Mouse (Mus musculus) thymus, adult 2 months (tissue): ENCODE results near the gene Pdcl3. TPM values are rescaled to one million over a fixed set of nuclear protein-coding genes. Genes with fewer than 3 reads are reported as not detected.

Source experiments
- DNase-seq: peaks from one replicate; pipeline ENCODE4 v3.0.0; 2021
- H3K27ac ChIP-seq: fragments of 200-500 bp; 2 replicates; pipeline ENCODE4 v1.5.1; 2012; ENCODE audit warnings: low read length, control low read depth; ENCODE audit not compliant: control insufficient read depth, insufficient read depth
- H3K27me3 ChIP-seq: fragments of 200-500 bp; 2 replicates; pipeline ENCODE4 v1.6.1; 2012; ENCODE audit warnings: mild to moderate bottlenecking, low read length, moderate library complexity, mixed read lengths; ENCODE audit not compliant: control insufficient read depth, insufficient read depth
- H3K36me3 ChIP-seq: fragments of 200-500 bp; 2 replicates; pipeline ENCODE4 v1.6.1; 2012; ENCODE audit warnings: mild to moderate bottlenecking, low read length, moderate library complexity; ENCODE audit not compliant: control insufficient read depth, insufficient read depth
- H3K4me1 ChIP-seq: fragments of 200-500 bp; replicated peaks from 2 replicates; pipeline ENCODE4 v1.6.1; 2012; ENCODE audit warnings: low read length; ENCODE audit not compliant: control insufficient read depth, insufficient read depth
- H3K4me3 ChIP-seq: fragments of 200-500 bp; 2 replicates; pipeline ENCODE4 v1.5.1; 2012; ENCODE audit warnings: mild to moderate bottlenecking, low read length, control low read depth, moderate library complexity; ENCODE audit not compliant: control insufficient read depth, insufficient read depth
- CTCF ChIP-seq: fragments of 200-500 bp; IDR thresholded peaks from 2 replicates; pipeline ENCODE4 v1.5.1; 2012; ENCODE audit warnings: mild to moderate bottlenecking, control low read depth, low read length, moderate library complexity, borderline replicate concordance; ENCODE audit not compliant: control insufficient read depth, poor library complexity, insufficient read depth; ENCODE audit errors: extremely low read depth
- POLR2A ChIP-seq: fragments of 200-500 bp; IDR thresholded peaks from 2 replicates; pipeline ENCODE4 v1.6.1; 2012; ENCODE audit warnings: mild to moderate bottlenecking, low read length, control low read depth, moderate library complexity; ENCODE audit not compliant: control insufficient read depth, poor library complexity, insufficient read depth; ENCODE audit errors: extremely low read depth
- WGBS: fragments of 180-500 bp; shearing (Covaris S2); methylation state at CpG from one replicate; pipeline ENCODE4 v1.1.7; 2018; 5-methylcytosine and 5-hydroxymethylcytosine counted together
- polyA plus RNA-seq: library from polyadenylated mRNA; depleted of rRNA; stranded (reverse); fragments of >200 nt; gene quantifications from 2 replicates; pipeline ENCODE4 v1.2.3, GENCODE M21; 2012; rRNA removed

Gene Pdcl3
- 18.0 and 22.2 TPM in 2 replicates for polyA plus RNA-seq

DNA sequence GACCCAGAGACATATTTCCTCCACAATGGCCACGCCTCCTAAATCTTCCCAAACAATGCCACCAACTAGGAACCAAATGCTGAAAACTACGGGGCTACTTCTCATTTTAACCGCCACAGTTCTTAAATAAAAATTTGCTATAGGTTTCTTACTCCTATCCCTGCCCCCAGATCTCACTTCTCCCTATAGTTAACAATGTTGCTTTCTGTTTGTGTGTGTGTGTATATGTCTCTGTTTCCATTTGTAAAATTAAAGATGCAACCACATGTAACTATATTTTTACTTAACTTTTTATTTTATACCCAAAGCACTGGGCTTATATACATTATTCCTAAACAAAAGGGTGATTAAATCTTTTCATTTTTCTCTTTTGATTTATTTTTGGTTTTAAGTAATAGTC lies at the start of gene Pdcl3:
TSS of gene Pdcl3 (plus strand) at position 301 of the 400 bp plus-strand sequence.
- Histone ChIP-seq H3K27ac (no peak within 1 kb of the TSS), H3K36me3 (no peaks in the 10 kb centered on the region), H3K4me1 (peaks cover 9% of the 10 kb centered on the region), H3K27me3 (no peaks in the 10 kb centered on the region), H3K4me3 (no peak within 1 kb of the TSS)
- 94% methylated on average over 3 of the region's 3 CpGs for WGBS
- DNase-seq, result no peak
- TF ChIP-seq POLR2A (no peak), CTCF (no peak)

DNA sequence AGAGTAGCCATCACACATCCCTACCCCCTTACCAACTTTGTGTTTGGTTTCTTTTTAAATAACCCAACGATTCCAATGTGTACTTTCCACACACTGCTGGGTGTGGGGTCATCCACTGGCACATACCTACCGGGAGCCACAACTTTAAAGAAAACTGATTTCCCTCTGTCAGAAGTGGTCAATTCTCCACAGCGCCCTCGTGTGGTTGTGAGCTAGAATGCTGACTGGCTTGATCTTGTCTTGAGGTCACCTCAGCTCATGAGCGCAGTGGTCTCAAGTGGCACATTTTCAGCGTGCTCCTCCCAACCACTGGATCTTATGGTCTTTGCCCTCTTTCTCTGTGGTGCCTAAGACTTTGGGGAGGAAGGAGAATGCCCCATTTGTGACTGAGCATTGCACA lies 48.6 kb upstream of the Pdcl3 start:
- no peak for TF ChIP-seq POLR2A
- peak; percentile 53; the same call in 1 of the 2 replicates for TF ChIP-seq CTCF
- peak; percentile 52 for DNase-seq
- no peaks in the 10 kb centered on the region for H3K4me1 ChIP-seq
- H3K27ac ChIP-seq, result no peak overlapping the region
- WGBS, result 20% methylated on average over 6 of the region's 6 CpGs
- H3K27me3 ChIP-seq, result no peaks in the 10 kb centered on the region
- H3K4me3 ChIP-seq, result no peak overlapping the region
- H3K36me3 ChIP-seq, result no peaks in the 10 kb centered on the region

DNA sequence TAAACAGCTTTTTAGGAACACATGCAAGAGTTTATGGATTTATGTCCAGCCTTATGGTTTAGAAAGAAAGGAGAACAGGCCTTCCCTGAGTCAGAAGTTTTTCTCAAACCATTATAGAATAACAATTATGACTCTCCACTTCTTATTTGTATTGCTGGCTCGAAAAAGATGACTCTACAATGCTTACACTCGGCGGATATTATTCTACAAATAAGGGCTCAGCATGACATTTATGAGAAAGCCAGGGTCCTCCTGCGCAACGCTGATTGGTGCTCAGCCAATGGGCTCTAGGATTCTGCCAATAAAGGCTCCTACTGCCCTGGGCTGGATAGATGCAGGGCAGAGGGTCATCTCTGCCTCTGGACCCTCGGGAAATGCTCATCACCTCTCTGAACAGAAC lies 46.6 kb upstream of the Pdcl3 start, which contains the start of gene Nms:
TSS of gene Nms (plus strand) at position 301 of the 400 bp plus-strand sequence.
- Histone ChIP-seq H3K27me3 (no peaks in the 10 kb centered on the region), H3K4me3 (no peak within 1 kb of the TSS), H3K36me3 (no peaks in the 10 kb centered on the region), H3K4me1 (no peaks in the 10 kb centered on the region), H3K27ac (no peak within 1 kb of the TSS)
- no peak for DNase-seq
- TF ChIP-seq POLR2A, result no peak
- no peak for TF ChIP-seq CTCF
- 82% methylated on average over 6 of the region's 6 CpGs for WGBS

DNA sequence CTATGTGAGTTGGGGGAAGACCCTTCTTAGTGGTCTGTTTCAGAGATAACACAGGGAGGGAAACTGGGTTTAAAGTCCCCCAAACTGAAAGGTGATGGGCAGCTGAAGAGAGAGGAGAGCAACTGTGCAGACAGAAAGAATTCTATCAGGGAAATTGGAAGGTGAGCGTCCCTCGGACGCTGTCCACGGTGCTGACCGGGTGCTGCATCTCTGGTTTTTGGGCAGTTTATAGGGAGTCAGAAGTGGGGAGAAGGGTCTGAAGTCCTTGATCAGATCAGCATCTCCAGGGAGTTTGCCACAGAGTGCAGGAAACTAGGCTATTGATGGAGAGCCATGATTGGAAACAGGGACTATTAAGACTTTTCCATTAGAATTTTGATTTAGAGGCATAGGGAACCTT lies 45.8 kb upstream of the Pdcl3 start:
- H3K27ac ChIP-seq, result no peak overlapping the region
- no peaks in the 10 kb centered on the region for H3K27me3 ChIP-seq
- no peak overlapping the region for H3K4me3 ChIP-seq
- WGBS, result 7% methylated on average over 5 of the region's 5 CpGs
- H3K36me3 ChIP-seq, result no peaks in the 10 kb centered on the region
- TF ChIP-seq POLR2A (no peak), CTCF (no peak)
- H3K4me1 ChIP-seq, result no peaks in the 10 kb centered on the region
- peak; percentile 7 for DNase-seq

DNA sequence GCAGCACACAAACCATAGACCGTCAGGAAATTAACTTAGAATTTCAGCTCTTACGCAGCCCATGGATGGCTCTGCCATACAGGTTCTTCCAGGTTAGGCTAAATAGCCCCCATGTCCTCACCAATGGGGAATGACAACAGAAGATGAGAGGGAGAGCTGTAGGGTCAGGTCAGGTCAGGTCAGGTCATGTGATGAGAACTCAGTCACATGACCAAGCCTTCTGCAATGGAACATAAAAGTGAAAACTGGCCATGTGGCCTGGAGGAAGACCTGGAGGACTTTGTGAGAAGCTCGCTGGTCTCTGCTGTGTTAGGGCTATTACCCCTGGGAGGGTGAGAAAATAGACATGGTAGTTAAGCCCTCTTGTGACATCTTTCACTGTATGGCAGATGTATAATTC lies 29.0 kb upstream of the Pdcl3 start:
- H3K4me3 ChIP-seq, result no peak overlapping the region
- TF ChIP-seq CTCF (no peak), POLR2A (no peak)
- WGBS, result 91% methylated on average over 3 of the region's 3 CpGs
- no peak for DNase-seq
- H3K4me1 ChIP-seq, result no peaks in the 10 kb centered on the region
- no peak overlapping the region for H3K27ac ChIP-seq
- no peaks in the 10 kb centered on the region for H3K36me3 ChIP-seq
- H3K27me3 ChIP-seq, result no peaks in the 10 kb centered on the region

DNA sequence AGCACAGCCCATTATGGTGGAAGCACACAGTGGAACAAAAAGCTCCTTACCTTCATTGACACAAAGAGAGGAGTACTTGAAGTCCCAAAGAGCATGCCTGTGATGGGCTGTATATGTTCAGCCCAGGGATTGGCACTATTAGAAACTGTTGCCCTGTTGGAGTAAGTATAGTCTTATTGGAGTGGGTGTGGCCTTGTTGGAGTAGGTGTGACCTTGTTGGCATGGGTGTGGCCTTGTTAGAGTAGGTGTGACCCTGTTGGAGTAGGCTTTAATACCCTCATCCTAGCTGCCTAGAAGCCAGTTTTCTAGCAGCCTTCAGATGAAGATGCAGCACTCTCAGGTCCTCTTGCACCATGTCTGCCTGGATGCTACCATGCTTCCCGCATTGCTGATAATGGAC lies 16.3 kb upstream of the Pdcl3 start:
- H3K4me3 ChIP-seq, result no peak overlapping the region
- H3K4me1 ChIP-seq, result no peaks in the 10 kb centered on the region
- H3K36me3 ChIP-seq, result no peaks in the 10 kb centered on the region
- no peak for TF ChIP-seq POLR2A
- no peak for TF ChIP-seq CTCF
- no peak for DNase-seq
- no peaks in the 10 kb centered on the region for H3K27me3 ChIP-seq
- no peak overlapping the region for H3K27ac ChIP-seq
- 95% methylated on average over 1 of the region's 1 CpGs for WGBS

DNA sequence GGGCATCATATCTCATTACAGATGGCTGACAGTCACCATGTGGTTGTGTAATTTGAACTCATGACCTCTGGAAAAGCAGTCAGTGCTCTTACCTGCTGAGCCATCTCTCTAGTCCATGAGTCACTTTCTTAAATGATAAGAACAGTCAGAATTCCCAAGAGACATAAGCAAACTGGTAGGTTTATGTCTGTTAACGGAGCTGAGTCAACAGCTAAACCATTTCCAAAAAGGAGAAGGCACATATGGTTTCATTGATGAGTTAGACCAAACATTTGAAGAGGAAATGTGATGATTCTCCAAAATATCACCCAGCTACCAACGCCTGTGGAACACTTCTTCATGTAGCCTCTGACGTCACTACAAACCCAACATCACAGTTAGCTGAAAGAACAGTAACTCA lies 13.7 kb upstream of the Pdcl3 start:
- Histone ChIP-seq H3K27ac (no peak overlapping the region), H3K4me3 (no peak overlapping the region), H3K4me1 (no peaks in the 10 kb centered on the region), H3K27me3 (no peaks in the 10 kb centered on the region), H3K36me3 (no peaks in the 10 kb centered on the region)
- no peak for DNase-seq
- TF ChIP-seq POLR2A (no peak), CTCF (no peak)
- WGBS, result 87% methylated on average over 3 of the region's 3 CpGs
